Mouse (Mus musculus) ES-Bruce4 (cell line): ENCODE data around the gene Runx2. TPM values are rescaled to one million over a fixed set of nuclear protein-coding genes. Genes with fewer than 3 reads are reported as not detected.

Experiments
- H3K27ac ChIP-seq: 2 replicates; pipeline ENCODE4 v1.5.1; 2012; ENCODE audit warnings: low read length, inconsistent platforms; ENCODE audit not compliant: insufficient read depth
- H3K27me3 ChIP-seq: 2 replicates; pipeline ENCODE4 v1.6.1; 2012; ENCODE audit warnings: mild to moderate bottlenecking, low read length, inconsistent platforms; ENCODE audit not compliant: control insufficient read depth, poor library complexity, insufficient read depth, severe bottlenecking
- H3K36me3 ChIP-seq: 2 replicates; pipeline ENCODE4 v1.6.1; 2012; ENCODE audit warnings: inconsistent platforms, mild to moderate bottlenecking, low read length, moderate library complexity; ENCODE audit not compliant: control insufficient read depth, poor library complexity, insufficient read depth, severe bottlenecking
- H3K4me1 ChIP-seq: one replicate; pipeline ENCODE4 v1.8.1; 2011; ENCODE audit warnings: low read length; ENCODE audit not compliant: control insufficient read depth, insufficient read depth
- H3K4me3 ChIP-seq: 2 replicates; pipeline ENCODE4 v1.5.1; 2011; ENCODE audit warnings: low read depth, mild to moderate bottlenecking, low read length
- H3K9ac ChIP-seq: 2 replicates; pipeline ENCODE4 v1.6.1; 2012; ENCODE audit warnings: low read depth, mild to moderate bottlenecking, inconsistent platforms; ENCODE audit not compliant: poor library complexity, severe bottlenecking
- H3K9me3 ChIP-seq: replicated peaks from 2 replicates; pipeline ENCODE4 v1.6.1; 2012; ENCODE audit warnings: mild to moderate bottlenecking, low read length, inconsistent platforms; ENCODE audit not compliant: control insufficient read depth, poor library complexity, insufficient read depth, severe bottlenecking
- CTCF ChIP-seq: IDR thresholded peaks from one replicate; pipeline ENCODE4 v1.8.1; 2011; ENCODE audit warnings: low read depth, low read length
- EP300 ChIP-seq: IDR thresholded peaks from 2 replicates; pipeline ENCODE4 v1.6.1; 2011; ENCODE audit warnings: low read depth, low read length; ENCODE audit not compliant: insufficient read depth
- POLR2A ChIP-seq: IDR thresholded peaks from one replicate; pipeline ENCODE4 v1.8.1; 2011; ENCODE audit warnings: low read length; ENCODE audit not compliant: insufficient read depth
- polyA plus RNA-seq: library from polyadenylated mRNA; stranded (reverse); fragments of >200 nt; gene quantifications from 2 replicates; pipeline ENCODE4 v1.2.4, GENCODE M21; 2011; ENCODE audit warnings: low read depth; ENCODE audit not compliant: missing spikeins, insufficient read depth, insufficient read length

Gene Runx2
- polyA plus RNA-seq, 1 experiment = 0.39 TPM

DNA sequence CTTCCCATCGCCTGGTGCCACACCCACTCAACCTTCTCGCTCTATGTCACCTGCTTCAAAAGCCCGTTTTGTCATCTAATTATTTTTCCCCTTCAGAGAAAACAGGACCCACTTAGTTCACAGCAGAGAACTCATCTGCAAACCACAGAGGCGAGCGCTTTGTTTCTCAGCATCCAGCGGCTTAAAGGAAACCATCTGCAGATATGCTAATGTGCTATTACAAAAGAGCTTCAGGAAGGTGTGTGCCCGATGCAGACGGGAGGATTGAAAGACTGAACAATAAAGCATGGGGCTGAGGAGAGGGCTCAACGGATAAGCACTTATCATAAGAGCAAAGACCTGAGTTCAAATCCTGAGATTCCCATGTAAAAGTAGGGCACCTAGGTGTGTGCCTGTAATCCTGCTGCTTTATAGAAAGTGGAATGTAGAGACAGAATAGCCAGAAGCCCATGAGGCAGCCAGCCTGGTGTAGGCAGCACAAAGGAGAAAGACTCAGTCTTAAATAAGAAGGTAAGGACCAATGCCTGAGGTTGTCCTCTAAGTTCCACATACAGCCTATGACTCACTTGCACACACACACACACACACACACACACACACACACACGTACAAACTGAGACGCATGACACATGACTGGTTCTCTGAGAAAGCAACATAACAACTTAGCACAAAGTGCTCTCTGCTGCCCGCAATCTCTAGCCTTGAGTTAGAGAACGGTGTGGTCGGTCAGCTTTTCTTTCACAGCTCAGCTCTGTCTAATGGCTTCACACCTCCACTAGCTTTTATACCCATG is 111.9 kb downstream of the Runx2 start:
- Histone ChIP-seq H3K9ac (no peak overlapping the region), H3K9me3 (no peaks in the 10 kb centered on the region), H3K4me3 (no peak overlapping the region), H3K27ac (no peak overlapping the region), H3K4me1 (peaks cover 4% of the 10 kb centered on the region), H3K36me3 (no peaks in the 10 kb centered on the region), H3K27me3 (peaks cover 5% of the 10 kb centered on the region; the same call in 1 of the 2 replicates)
- TF ChIP-seq EP300 (no peak), POLR2A (no peak), CTCF (no peak)

DNA sequence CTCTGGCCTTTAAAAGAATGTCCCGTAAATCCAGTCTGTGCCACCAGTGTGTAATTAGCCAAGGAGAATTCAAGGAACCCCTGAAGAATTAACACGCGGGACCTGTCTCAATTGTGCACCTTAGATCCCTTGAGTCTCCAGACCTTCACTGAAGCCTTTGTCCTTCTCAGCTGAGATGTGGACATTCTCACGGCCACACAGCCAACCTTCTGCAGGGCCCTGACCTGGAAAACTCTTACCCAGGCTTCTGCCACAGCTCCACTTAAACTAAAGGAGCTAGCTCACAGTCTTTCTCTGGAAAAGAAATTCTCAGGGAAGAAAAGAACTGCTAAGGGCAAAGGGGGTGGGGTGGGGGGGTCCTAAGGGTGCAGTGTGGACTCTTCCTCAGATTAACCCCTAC is 113.1 kb downstream of the Runx2 start:
- H3K27me3 ChIP-seq = peaks cover 5% of the 10 kb centered on the region; the same call in 1 of the 2 replicates
- no peaks in the 10 kb centered on the region for H3K9me3 ChIP-seq
- TF ChIP-seq CTCF (no peak), EP300 (no peak), POLR2A (no peak)
- H3K36me3 ChIP-seq = no peaks in the 10 kb centered on the region
- no peak overlapping the region for H3K27ac ChIP-seq
- H3K4me3 ChIP-seq = no peak overlapping the region
- H3K9ac ChIP-seq = no peak overlapping the region
- H3K4me1 ChIP-seq = peaks cover 4% of the 10 kb centered on the region

DNA sequence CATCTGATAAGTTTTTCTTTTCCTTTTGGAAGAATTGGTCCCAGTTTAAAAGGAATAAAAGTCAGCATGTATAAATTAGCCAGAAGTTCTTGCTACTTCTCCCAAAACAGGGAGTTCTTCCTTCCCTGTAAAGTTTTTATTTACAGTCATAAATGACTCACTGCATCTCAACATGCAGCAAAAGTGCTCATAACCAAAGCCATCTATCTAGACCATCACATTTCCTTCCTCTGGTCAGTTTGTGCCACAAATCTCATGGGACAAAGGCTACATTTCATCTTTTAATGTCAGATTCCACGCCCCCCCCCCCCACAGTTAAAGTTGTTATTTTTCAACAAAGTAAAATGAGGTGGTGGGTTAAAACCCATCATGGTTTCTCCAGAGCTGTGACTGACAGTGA is 114.3 kb downstream of the Runx2 start:
- Histone ChIP-seq H3K9ac (no peak overlapping the region), H3K27me3 (peaks cover 5% of the 10 kb centered on the region; the same call in 1 of the 2 replicates), H3K4me3 (no peak overlapping the region), H3K27ac (no peak overlapping the region), H3K36me3 (no peaks in the 10 kb centered on the region), H3K4me1 (peaks cover 4% of the 10 kb centered on the region), H3K9me3 (no peaks in the 10 kb centered on the region)
- no peak for TF ChIP-seq EP300
- no peak for TF ChIP-seq POLR2A
- TF ChIP-seq CTCF = no peak

DNA sequence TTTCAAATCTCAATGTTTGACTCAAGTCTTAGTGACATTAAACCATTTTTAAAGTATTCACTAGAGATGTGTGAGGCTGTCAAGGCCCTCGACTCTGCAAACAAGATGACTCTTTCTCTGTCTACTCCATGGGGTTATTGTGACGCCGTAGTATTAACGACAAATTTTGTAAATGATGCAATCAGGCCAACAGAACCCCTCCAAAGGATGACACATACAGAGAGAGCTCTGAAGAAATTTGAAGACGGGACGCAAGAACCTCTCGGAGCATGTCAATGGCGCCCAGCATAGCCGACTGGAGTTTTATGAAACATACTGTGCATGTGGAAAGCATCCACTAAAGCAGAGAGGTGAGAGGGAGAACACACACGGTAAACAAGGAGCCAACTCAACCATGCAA is 117.5 kb downstream of the Runx2 start:
- H3K27me3 ChIP-seq = peaks cover 2% of the 10 kb centered on the region; the same call in 1 of the 2 replicates
- H3K36me3 ChIP-seq = no peaks in the 10 kb centered on the region
- no peak overlapping the region for H3K9ac ChIP-seq
- no peak overlapping the region for H3K4me3 ChIP-seq
- H3K4me1 ChIP-seq = no peaks in the 10 kb centered on the region
- H3K9me3 ChIP-seq = no peaks in the 10 kb centered on the region
- no peak for TF ChIP-seq EP300
- TF ChIP-seq CTCF = no peak
- no peak for TF ChIP-seq POLR2A
- H3K27ac ChIP-seq = no peak overlapping the region

DNA sequence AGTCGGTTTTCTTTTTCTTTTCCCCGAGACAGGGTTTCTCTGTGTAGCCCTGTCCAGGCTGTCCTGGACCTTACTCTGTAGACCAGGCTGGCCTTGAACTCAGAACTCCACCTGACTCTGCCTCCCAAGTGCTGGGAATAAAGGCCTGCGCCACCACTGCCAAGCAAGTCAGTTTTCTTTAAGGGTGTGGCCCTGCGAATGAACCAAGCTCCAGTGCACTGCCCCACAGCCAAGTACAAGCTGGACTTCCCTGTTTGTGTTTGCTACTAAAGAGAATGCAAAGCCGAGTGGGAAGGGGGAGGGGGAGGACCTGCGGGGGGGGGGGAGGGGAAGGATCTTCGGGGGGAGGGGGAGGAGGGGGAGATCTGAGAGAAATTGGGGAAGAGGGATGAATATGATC is 121.0 kb downstream of the Runx2 start:
- Histone ChIP-seq H3K9ac (no peak overlapping the region), H3K9me3 (no peaks in the 10 kb centered on the region), H3K27ac (no peak overlapping the region), H3K4me1 (no peaks in the 10 kb centered on the region), H3K36me3 (no peaks in the 10 kb centered on the region), H3K27me3 (no peaks in the 10 kb centered on the region), H3K4me3 (no peak overlapping the region)
- TF ChIP-seq CTCF (no peak), EP300 (no peak), POLR2A (no peak)

DNA sequence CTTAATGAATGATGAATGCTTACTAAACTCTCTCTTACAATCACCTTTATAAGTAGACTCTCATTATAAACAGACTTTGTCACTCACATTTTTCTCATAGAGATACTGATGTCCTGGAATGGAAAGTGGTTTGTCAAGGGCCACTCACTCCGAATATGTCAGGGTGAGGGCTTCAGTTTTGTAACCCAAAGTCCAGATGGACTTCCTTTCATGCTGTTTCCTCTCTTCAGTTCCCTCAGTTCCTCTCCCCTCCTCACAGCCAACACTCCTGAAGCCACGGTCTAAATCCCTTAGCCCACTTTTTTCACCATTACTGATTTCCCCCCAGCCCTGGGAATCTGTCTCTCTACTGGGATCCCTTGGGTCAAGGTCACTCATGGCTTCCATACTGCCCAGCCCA is 123.1 kb downstream of the Runx2 start:
- no peak overlapping the region for H3K9ac ChIP-seq
- no peaks in the 10 kb centered on the region for H3K4me1 ChIP-seq
- no peak overlapping the region for H3K4me3 ChIP-seq
- H3K27ac ChIP-seq = no peak overlapping the region
- H3K36me3 ChIP-seq = no peaks in the 10 kb centered on the region
- TF ChIP-seq POLR2A = no peak
- TF ChIP-seq EP300 = no peak
- no peak for TF ChIP-seq CTCF
- no peaks in the 10 kb centered on the region for H3K27me3 ChIP-seq
- H3K9me3 ChIP-seq = no peaks in the 10 kb centered on the region
